Mouse (Mus musculus) urinary bladder, postnatal 10 days (tissue): ENCODE results near the gene Fam171a2.
"Not testable (repeated sequence)": the region's sequence is repeated elsewhere in the genome, so short reads cannot be mapped to it uniquely, and the experiment has no call there.

Experiments used
- DNase-seq: peaks from one replicate; pipeline ENCODE4 v3.0.0; 2022; ENCODE audit warnings: low spot score

The Fam171a2 gene

DNA sequence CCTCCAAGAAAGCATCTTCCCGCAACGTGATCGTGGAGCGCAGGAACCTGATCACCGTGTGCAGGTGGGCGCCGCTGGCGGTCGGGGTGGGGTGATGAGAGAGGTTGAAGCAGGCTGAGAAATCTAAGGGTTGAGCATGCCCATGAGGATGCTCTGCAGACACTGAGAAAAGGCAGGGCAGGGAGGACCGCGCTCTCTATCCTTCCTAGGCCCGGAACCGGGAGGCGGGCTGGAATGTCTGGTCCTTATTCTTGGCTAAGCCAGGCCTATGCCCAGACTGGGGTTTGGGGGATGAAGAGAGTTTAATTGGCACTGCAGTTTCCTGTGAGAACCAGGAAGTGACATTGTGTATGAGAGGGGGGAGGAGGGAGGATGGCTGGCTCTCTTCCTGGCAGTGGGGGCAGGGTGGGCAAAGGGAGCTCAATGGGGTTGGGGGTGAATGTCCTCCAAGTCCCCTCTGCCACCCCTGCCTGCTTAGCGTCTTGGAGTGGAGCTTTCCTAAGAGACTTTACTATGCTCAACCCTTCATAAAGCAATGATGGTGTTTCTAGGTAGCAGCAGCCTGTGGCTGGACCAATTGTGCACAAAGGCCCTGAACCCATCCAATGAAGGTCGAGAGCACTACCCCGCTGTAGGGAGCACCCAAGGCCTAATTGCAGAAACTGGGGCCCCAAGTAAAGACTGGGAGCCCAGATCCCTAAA is 53.6 kb downstream of the Fam171a2 start:
- DNase-seq: no peak

DNA sequence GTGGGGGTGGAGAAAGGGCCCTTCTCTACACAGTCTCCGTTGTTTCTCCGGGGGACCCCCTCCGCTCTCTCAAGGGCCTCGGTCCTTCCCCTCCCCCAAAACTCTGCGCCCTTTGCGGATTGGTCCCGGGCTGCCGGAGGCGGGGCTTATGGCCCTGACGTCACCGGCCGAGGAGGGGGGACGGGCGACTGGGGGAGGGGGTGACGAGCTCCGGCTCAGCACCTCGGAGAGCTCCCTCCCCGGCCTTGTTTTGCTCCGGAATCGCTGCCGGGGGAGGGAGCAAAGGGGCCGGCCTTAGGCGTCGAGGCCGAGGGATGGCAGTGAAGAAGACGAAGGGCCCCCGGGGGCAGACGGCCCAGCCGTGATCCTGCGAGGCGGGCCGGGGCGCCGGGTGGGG is 54.2 kb downstream of the Fam171a2 start, which contains the start of gene Rundc3a:
TSS of gene Rundc3a (plus strand) at position 166 of the 397 bp plus-strand sequence.
- peak; percentile 60 for DNase-seq

DNA sequence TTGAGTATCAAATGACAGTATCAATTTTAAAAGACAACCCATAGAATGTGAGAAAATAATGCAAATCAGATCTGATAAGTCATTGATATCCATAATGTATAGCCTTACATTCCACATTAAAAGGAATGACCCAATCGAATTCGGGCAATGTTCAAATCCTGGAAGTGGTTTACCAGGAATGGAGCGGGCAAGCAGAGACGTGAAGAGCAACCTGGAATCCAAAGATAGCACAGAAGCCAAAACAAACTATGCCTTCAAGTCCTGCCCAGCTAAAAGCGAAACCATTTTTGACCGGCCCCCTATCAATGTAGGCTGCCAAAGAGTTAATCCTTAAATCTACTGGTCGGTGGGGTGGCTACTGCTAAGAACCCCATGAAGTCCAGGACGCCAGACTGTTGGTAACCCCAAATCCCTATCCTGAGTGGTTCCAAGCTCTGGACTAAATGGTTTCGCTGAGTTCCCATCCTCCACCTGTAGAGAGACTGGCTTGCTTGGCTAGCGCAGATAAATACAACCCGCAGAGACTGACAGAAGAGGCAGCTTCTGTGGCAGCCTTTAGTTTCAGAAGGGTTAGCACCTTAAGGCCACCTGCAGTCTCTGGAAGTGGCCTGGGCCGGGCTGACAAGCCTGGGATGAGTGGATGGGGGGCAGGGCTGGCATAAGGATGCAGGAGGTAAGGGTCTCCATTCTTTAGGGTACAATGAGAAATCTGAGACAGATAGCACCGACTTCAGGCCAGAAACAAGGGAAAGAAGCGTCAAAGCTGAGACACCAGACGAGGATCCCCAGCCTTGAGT is 54.8 kb downstream of the Fam171a2 start:
- no peak for DNase-seq

DNA sequence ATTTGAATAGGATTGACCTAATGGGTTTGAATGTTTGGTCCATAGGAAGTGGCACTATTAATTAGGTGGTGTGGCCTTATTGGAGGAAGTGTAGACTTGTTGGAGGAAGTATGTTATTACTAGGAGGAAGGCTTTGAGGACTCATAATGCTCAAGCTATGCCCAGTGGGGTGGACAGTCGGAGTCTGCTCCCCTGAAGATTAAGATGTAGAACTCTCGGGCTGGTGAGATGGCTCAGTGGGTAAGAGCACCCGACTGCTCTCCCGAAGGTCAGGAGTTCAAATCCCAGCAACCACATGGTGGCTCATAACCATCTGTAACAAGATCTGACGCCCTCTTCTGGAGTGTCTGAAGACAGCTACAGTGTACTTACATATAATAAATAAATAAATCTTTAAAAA is 58.0 kb downstream of the Fam171a2 start:
- not testable (repeated sequence) for DNase-seq
